Mouse (Mus musculus) midbrain, embryonic 16.5 days (tissue): ENCODE data around the gene Hist1h2be. TPM values are rescaled to one million over a fixed set of nuclear protein-coding genes. Genes with fewer than 3 reads are reported as not detected.
A peak's percentile ranks its signal among the peaks of the same experiment; 100 is the strongest.
"Not testable (repeated sequence)": the region's sequence is repeated elsewhere in the genome, so short reads cannot be mapped to it uniquely, and the experiment has no call there.

Experiments used
- ATAC-seq: fragments of 200-750 bp; cut with Nextera tagmentation; 2 replicates; pipeline ENCODE4 v1.8.0; 2017; ENCODE audit warnings: moderate TSS enrichment
- H3K27ac ChIP-seq: fragments of 300-500 bp; sonication (generic); 2 replicates; pipeline ENCODE4 v1.5.1; 2014; ENCODE audit warnings: mild to moderate bottlenecking, low read length, mixed read lengths
- H3K27me3 ChIP-seq: fragments of 300-500 bp; sonication (generic); 2 replicates; pipeline ENCODE4 v1.6.1; 2014; ENCODE audit warnings: low read depth, low read length, mixed read lengths; ENCODE audit not compliant: control insufficient read depth, insufficient read depth
- H3K36me3 ChIP-seq: fragments of 300-500 bp; sonication (generic); 2 replicates; pipeline ENCODE4 v1.6.1; 2014; ENCODE audit warnings: mild to moderate bottlenecking, low read length, moderate library complexity, mixed read lengths; ENCODE audit not compliant: control insufficient read depth, insufficient read depth
- H3K4me1 ChIP-seq: fragments of 300-500 bp; sonication (generic); 2 replicates; pipeline ENCODE4 v1.6.1; 2014; ENCODE audit warnings: mild to moderate bottlenecking, low read length, mixed read lengths; ENCODE audit not compliant: control insufficient read depth, insufficient read depth
- H3K4me2 ChIP-seq: fragments of 300-500 bp; sonication (generic); 2 replicates; pipeline ENCODE4 v1.6.1; 2014; ENCODE audit warnings: mild to moderate bottlenecking, low read length, mixed read lengths
- H3K4me3 ChIP-seq: fragments of 300-500 bp; sonication (generic); 2 replicates; pipeline ENCODE4 v1.5.1; 2014; ENCODE audit warnings: low read depth, mild to moderate bottlenecking, low read length, moderate library complexity, mixed read lengths
- H3K9ac ChIP-seq: fragments of 300-500 bp; sonication (generic); 2 replicates; pipeline ENCODE4 v1.6.1; 2014; ENCODE audit warnings: low read depth, low read length, mixed read lengths
- H3K9me3 ChIP-seq: fragments of 300-500 bp; sonication (generic); replicated peaks from 2 replicates; pipeline ENCODE4 v1.6.1; 2014; ENCODE audit warnings: mild to moderate bottlenecking, low read length, mixed read lengths; ENCODE audit not compliant: control insufficient read depth, poor library complexity, severe bottlenecking
- WGBS: fragments of 180-500 bp; shearing (Covaris S2); extraction: QIAGEN DNeasy Blood & Tissue Kit; methylation state at CpG from one replicate; pipeline ENCODE4 v1.1.7; 2014; 5-methylcytosine and 5-hydroxymethylcytosine counted together
- polyA plus RNA-seq: library from polyadenylated mRNA; unstranded; fragments of >200 nt; fragmentation: Nextera tagmentation; extraction: Ambion mirVana; gene quantifications from 2 replicates; pipeline ENCODE4 v1.2.1, GENCODE M21; 2015

The Hist1h2be gene
- polyA plus RNA-seq, 1 experiment from 2014 or later: 1.0 TPM

DNA sequence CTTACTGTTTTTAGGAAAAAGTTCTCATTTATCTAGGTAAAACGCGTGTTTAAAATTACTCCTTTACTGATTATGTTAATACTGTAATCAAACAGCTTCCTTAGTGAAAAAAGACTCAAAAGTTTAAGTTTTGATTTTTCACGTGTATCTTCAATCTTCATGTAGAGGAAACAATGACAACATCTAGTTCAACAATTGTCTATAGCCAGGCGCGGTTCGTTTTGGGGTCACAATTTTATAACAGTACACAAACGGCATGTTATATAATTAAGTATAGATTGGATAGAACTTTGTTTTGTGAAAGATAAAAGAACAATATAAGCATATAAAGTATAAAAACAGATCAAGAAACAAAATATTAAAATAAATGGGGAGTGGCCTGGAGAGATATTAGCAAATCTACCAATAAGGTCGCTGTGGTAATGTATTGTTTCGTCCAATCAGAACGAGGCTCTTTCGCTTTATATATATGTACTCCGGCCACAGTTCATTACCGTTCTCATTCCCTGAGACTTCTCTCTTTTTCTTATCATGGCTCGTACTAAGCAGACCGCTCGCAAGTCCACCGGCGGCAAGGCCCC, 45.6 kb downstream of the Hist1h2be start, which contains the start of gene Hist1h3d:
Gene Hist1h3d (plus strand): TSS at position 493 of the 581 bp plus-strand sequence.
- Histone ChIP-seq H3K4me2 (peak within 1 kb of the TSS; percentile 78), H3K4me3 (peak within 1 kb of the TSS; percentile 40), H3K9ac (peak within 1 kb of the TSS; percentile 60), H3K36me3 (no peaks in the 10 kb centered on the region), H3K4me1 (peaks cover 26% of the 10 kb centered on the region), H3K27me3 (no peaks in the 10 kb centered on the region), H3K27ac (peak within 1 kb of the TSS; percentile 81), H3K9me3 (no peaks in the 10 kb centered on the region)
- WGBS: under 1% methylated on average over 18 of the region's 18 CpGs
- peak; percentile 51 for ATAC-seq

DNA sequence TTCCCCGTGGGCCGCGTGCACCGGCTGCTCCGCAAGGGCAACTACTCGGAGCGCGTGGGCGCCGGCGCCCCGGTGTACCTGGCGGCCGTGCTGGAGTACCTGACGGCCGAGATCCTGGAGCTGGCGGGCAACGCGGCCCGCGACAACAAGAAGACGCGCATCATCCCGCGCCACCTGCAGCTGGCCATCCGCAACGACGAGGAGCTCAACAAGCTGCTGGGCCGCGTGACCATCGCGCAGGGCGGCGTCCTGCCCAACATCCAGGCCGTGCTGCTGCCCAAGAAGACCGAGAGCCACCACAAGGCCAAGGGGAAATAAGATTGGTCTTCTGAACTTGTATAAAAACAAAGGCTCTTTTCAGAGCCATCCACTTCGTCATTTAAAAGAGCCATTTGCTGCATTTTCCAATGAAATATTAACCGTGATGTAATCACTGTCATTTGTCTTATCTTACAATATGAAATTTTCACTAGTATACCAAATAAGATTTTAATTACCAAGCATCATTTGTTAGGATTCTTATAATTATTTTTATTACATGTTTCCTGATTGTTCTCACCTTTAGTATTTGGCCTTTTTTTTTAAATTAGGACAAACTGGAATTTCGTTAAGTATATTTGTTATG, 46.3 kb downstream of the Hist1h2be start:
- peak overlapping the region; percentile 81 for H3K27ac ChIP-seq
- H3K4me3 ChIP-seq: peak overlapping the region; percentile 33
- not testable (repeated sequence) for H3K27me3 ChIP-seq, ATAC-seq, H3K36me3 ChIP-seq, H3K9me3 ChIP-seq, H3K9ac ChIP-seq
- H3K4me2 ChIP-seq: peak overlapping the region; percentile 73
- H3K4me1 ChIP-seq: peaks cover 30% of the 10 kb centered on the region
- WGBS: 2% methylated on average over 5 of the region's 39 CpGs

DNA sequence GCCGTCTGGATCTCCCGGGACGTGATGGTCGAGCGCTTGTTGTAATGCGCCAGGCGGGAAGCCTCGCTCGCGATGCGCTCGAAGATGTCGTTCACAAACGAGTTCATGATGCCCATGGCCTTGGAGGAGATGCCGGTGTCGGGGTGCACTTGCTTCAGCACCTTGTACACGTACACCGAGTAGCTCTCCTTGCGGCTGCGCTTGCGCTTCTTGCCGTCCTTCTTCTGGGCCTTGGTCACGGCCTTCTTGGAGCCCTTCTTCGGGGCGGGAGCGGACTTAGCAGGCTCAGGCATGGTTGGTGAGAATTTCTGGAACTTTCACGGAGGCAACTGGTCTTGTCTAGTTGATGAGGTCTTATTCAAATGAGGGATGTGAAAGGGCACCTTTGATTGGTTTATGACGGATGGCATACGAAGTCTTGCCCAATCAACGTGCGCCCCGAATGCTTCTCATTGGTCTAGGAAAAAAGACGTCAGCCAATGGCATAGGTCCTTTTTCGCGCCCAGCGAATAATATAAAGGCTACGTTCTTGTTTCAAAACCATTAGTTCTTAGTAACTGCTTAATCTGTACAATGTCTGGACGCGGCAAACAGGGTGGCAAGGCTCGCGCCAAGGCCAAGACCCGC, 46.9 kb downstream of the Hist1h2be start, which contains the start of the genes Hist1h2bf and Hist1h2ad:
Gene Hist1h2bf (minus strand): TSS at position 299 of the 627 bp plus-strand sequence.
Gene Hist1h2ad (plus strand): TSS at position 484 of the 627 bp plus-strand sequence.
- H3K36me3 ChIP-seq, H3K9me3 ChIP-seq, H3K27me3 ChIP-seq: not testable (repeated sequence)
- Histone ChIP-seq H3K4me3 (peak within 1 kb of the TSS; percentile 33), H3K27ac (peak within 1 kb of the TSS; percentile 81), H3K4me1 (peaks cover 30% of the 10 kb centered on the region), H3K4me2 (peak within 1 kb of the TSS; percentile 78), H3K9ac (peak within 1 kb of the TSS; percentile 25; the same call in 1 of the 2 replicates)
- WGBS: under 1% methylated on average over 33 of the region's 42 CpGs
- peak; percentile 91 for ATAC-seq

GRCm38 (mm10) chr13:23573034-23573897, 47.7 kb downstream of the Hist1h2be start:
- not testable (repeated sequence) for H3K27me3 ChIP-seq, H3K36me3 ChIP-seq, ATAC-seq, H3K9me3 ChIP-seq
- WGBS: 10% methylated on average over 18 of the region's 20 CpGs
- Histone ChIP-seq H3K27ac (peak overlapping the region; percentile 78), H3K4me1 (peaks cover 30% of the 10 kb centered on the region), H3K9ac (0 out of 2 replicates have a peak overlapping the region, but pooled peaks have one; percentile 25), H3K4me2 (peak overlapping the region; percentile 73), H3K4me3 (peak overlapping the region; percentile 33)

DNA sequence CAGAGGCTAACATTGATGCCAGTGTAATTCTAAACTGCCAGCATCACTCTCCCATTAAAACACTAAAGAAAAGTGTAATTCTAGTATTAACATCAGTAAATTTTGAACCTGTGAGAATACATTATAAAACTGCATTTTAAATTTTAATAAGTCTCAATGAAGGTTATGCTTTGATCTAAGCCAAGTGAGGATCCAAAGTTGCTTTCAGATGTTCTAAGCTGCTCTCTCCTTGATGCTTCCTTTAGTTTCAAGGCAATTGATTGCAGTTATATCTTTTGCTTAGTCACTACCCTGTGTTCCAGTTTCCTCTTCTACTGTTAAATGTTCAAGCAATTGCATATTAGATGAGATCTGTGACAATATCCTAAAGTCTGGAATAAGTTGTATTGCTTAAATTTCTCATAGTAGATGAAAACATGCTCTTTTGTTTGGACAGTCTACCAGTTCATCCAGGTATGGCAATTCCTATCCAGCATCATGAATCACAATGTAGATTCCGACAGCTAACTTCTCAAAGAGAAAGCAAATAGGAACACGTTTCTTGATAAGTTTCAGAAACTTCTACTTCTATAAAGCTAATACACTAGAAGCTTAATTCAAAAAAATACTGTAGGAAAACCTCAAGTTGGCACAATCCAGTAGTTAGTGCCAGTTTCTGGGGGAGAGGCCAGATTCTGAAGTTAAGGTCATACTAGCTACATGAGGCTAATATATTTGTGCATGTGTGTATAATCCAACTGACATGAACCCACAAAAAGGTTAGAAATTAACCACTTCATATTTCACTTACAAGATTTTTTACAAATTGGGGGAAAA, 48.5 kb downstream of the Hist1h2be start:
- Histone ChIP-seq H3K27me3 (no peaks in the 10 kb centered on the region), H3K9ac (peak overlapping the region; percentile 60; the same call in 1 of the 2 replicates), H3K4me3 (peak overlapping the region; percentile 43), H3K4me1 (peaks cover 30% of the 10 kb centered on the region), H3K27ac (peak overlapping the region; percentile 93), H3K36me3 (no peaks in the 10 kb centered on the region), H3K9me3 (no peaks in the 10 kb centered on the region), H3K4me2 (peak overlapping the region; percentile 73)
- 42% methylated on average over 2 of the region's 2 CpGs for WGBS
- ATAC-seq: no peak

DNA sequence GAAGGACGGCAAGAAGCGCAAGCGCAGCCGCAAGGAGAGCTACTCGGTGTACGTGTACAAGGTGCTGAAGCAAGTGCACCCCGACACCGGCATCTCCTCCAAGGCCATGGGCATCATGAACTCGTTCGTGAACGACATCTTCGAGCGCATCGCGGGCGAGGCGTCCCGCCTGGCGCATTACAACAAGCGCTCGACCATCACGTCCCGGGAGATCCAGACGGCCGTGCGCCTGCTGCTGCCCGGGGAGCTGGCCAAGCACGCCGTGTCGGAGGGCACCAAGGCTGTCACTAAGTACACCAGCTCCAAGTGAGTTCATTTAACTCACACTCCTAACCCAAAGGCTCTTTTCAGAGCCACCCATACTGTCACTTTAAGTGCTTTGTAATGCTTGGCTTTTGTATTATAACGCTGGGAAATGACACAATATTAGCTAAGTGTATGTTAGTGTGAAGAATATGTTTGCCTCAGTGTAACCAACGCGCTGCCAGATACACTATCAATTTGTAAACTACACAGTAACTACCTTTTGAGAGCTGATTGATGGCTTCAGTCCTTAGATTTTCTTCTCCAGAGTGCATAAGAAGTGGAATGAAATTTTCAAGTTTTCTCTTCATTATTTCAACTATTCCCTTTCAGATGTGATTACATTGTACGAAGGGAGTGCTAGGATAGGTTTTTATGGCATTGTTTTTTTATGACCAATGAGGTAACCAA, 49.3 kb downstream of the Hist1h2be start:
- Histone ChIP-seq H3K4me3 (peak overlapping the region; percentile 43), H3K9ac (peak overlapping the region; percentile 60), H3K4me1 (peaks cover 29% of the 10 kb centered on the region), H3K27ac (peak overlapping the region; percentile 93), H3K4me2 (peak overlapping the region; percentile 73)
- not testable (repeated sequence) for H3K36me3 ChIP-seq, ATAC-seq, H3K27me3 ChIP-seq, H3K9me3 ChIP-seq
- WGBS: 0% methylated on average over 12 of the region's 34 CpGs

GRCm38 (mm10) chr13:23571022-23571503, 49.9 kb downstream of the Hist1h2be start, which contains the start of the genes Hist1h2ae and Hist1h2bg:
Hist1h2ae (minus strand) TSS chr13:23571220.
Hist1h2bg (plus strand) TSS chr13:23571396.
- ATAC-seq: peak; percentile 93
- Histone ChIP-seq H3K27me3 (no peaks in the 10 kb centered on the region), H3K9ac (peak within 1 kb of the TSS; percentile 60), H3K4me2 (peak within 1 kb of the TSS; percentile 73), H3K36me3 (no peaks in the 10 kb centered on the region), H3K4me1 (peaks cover 23% of the 10 kb centered on the region), H3K27ac (peak within 1 kb of the TSS; percentile 93), H3K4me3 (peak within 1 kb of the TSS; percentile 43), H3K9me3 (no peaks in the 10 kb centered on the region)
- WGBS: 0% methylated on average over 18 of the region's 18 CpGs
